In the genomic region with DNA sequence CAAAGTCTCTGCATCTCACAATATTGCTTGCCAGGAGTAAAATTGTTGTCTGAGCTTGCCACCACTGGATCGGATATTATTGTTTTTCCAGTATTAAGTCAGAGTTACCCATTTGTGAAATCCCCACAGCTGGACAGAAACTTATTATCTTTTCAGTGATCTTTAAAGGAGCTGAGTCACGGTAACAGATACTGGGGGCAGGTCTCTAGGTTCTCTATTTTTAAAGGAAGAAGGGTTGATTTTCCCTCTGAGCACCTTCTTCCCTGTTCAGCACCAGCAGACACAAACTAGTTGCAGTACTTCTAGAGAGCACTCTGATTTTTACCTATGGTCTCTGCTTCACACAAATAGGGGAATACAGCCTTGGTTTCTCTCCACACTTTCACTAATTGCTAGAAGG, we compare ENCODE assay signal across 30 mouse cellular contexts. TPM values are rescaled to one million over a fixed set of nuclear protein-coding genes. Genes with fewer than 3 reads are reported as not detected.
"Had no signal": no experiment of that assay in that cellular context is flagged by ENCODE, and none has a peak within 500 bp of the region (broad histone marks: within the 10 kb centered on the region; RNA-seq: fewer than 3 reads in every experiment).

No protein-coding gene starts in this region.

RNA-seq across cellular contexts. Expression of gene Gm20767, which starts 33.0 kb away (rescaled TPM):
- total RNA-seq: forebrain, postnatal 0 days; gastrocnemius, adult 18-20 months; gastrocnemius, adult 2 months; gastrocnemius, adult 8-10 months; gastrocnemius, postnatal 10 days; gastrocnemius, postnatal 14 days; gastrocnemius, postnatal 25 days; gastrocnemius, postnatal 36 days; gastrocnemius, postnatal 4 days; heart, adult 18-20 months; heart, adult 2 months; heart, adult 8-10 months had no signal
- polyA plus RNA-seq: cortical plate, adult 2 months; embryonic facial prominence, embryonic 10.5 days; embryonic facial prominence, embryonic 11.5 days; embryonic facial prominence, embryonic 12.5 days; embryonic facial prominence, embryonic 13.5 days; embryonic facial prominence, embryonic 14.5 days; embryonic facial prominence, embryonic 15.5 days; erythroblast, embryonic 14.5 days; forebrain, embryonic 10.5 days; forebrain, embryonic 11.5 days; forebrain, embryonic 12.5 days; forebrain, embryonic 13.5 days; forebrain, embryonic 14.5 days; forebrain, embryonic 15.5 days; forebrain, embryonic 16.5 days; forebrain, postnatal 0 days; frontal cortex, adult 2 months; gonadal fat pad, adult 2 months; heart, adult 2 months; heart, embryonic 10.5 days had no signal

RNA-seq across cellular contexts. Expression of gene Gm21188, which starts 55.0 kb away (rescaled TPM):
- total RNA-seq: forebrain, postnatal 0 days had no signal
- polyA plus RNA-seq: cortical plate, adult 2 months; embryonic facial prominence, embryonic 10.5 days; embryonic facial prominence, embryonic 11.5 days; embryonic facial prominence, embryonic 12.5 days; embryonic facial prominence, embryonic 13.5 days; embryonic facial prominence, embryonic 15.5 days; erythroblast, embryonic 14.5 days; forebrain, embryonic 10.5 days; forebrain, embryonic 11.5 days; forebrain, embryonic 12.5 days; forebrain, embryonic 13.5 days; forebrain, embryonic 14.5 days; forebrain, embryonic 15.5 days; forebrain, embryonic 16.5 days; forebrain, postnatal 0 days; heart, embryonic 10.5 days had no signal
